ENCODE assay signal across 9 mouse cellular contexts in the genomic region with DNA sequence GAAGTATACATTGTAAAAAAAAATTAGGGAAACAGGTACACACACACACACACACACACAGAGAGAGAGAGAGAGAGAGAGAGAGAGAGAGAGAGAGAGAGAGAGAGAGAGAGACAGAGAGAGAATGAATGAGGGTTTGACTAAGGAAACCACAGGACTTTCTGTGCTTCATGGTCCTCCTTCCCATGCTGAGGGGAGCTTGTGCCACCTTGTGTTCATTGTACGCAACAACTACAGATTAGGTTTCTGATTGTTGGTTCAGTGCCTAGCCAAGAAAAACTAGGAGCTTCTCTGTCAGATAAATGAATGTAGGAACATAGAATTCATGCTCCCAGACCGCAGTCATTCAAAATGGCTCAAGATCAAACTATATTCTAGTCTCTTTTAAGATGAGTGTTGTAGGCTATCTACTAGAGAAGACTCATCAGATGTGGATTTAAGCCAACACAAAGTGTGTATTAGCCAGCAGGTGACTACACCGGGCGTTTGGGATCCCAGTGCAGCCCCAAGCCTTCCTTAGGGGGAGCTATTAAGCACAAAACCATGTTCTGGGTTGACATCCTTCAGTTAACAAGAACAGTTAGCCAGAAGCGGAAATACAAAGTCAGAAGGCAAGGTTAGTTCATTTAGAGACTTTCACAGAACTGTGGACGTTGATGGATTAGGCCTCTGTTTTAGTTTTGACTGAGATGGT. TPM values are rescaled to one million over a fixed set of nuclear protein-coding genes. Genes with fewer than 3 reads are reported as not detected.
DNase-seq lines count a peak whose midpoint lies in the region; ATAC-seq and TF ChIP-seq lines count a peak whose summit lies in the region.
"Had no signal": no experiment of that assay in that cellular context is flagged by ENCODE, and none has a peak within 500 bp of the region (broad histone marks: within the 10 kb centered on the region; RNA-seq: fewer than 3 reads in every experiment).

No protein-coding gene starts in this region.

- no peak for TF ChIP-seq EP300 in liver, embryonic 14.5 days (IDR thresholded peaks at IDR 0.05; ENCODE audit: low read depth)

- no peak overlapping the region for H3K4me3 ChIP-seq in forebrain, embryonic 14.5 days (ENCODE audit: low read depth, low read length)
- H3K4me3 ChIP-seq in kidney, adult 2 months (ENCODE audit: insufficient read depth, low read depth, low read length): no peak overlapping the region
- no peak overlapping the region for H3K4me3 ChIP-seq in liver, embryonic 14.5 days (ENCODE audit: insufficient read depth in 1 of 2, low read depth in 2 of 2, low read length in 2 of 2)

- no peak overlapping the region for H3K27ac ChIP-seq in forebrain, embryonic 14.5 days (ENCODE audit: low read depth, low read length)
- no peak overlapping the region for H3K27ac ChIP-seq in kidney, adult 2 months (ENCODE audit: insufficient read depth, low read depth, low read length)
- no peak overlapping the region for H3K27ac ChIP-seq in liver, embryonic 14.5 days

- TF ChIP-seq CTCF in brain, embryonic 14.5 days (IDR thresholded peaks at IDR 0.05; ENCODE audit: borderline replicate concordance, extremely low read depth, insufficient read depth, insufficient read length): peak; percentile 85
- peak; percentile 89 for TF ChIP-seq CTCF in kidney, adult 2 months (conservative IDR thresholded peaks at IDR 0.05; ENCODE audit: insufficient read depth, insufficient read length, low read depth, low read length)
- TF ChIP-seq CTCF in liver, embryonic 14.5 days (IDR thresholded peaks at IDR 0.05; ENCODE audit: low read depth): peak; percentile 74

- peak; percentile 84 for ATAC-seq in forebrain, embryonic 14.5 days
- ATAC-seq in liver, embryonic 14.5 days (ENCODE audit: insufficient read depth): no peak

- WGBS in forebrain, embryonic 14.5 days: 69% methylated on average over 6 of the region's 6 CpGs
- 69% methylated on average over 6 of the region's 6 CpGs for WGBS in kidney, adult 2 months
- WGBS in liver, embryonic 14.5 days (ENCODE audit: insufficient replicate concordance): 50% methylated on average over 6 of the region's 6 CpGs

- no peaks in the 10 kb centered on the region for H3K9me3 ChIP-seq in forebrain, embryonic 14.5 days (replicated peaks; ENCODE audit: control insufficient read depth, low read length)
- no peaks in the 10 kb centered on the region for H3K9me3 ChIP-seq in liver, embryonic 14.5 days (ENCODE audit: control insufficient read depth, low read length)

- H3K27me3 ChIP-seq in forebrain, embryonic 14.5 days (replicated peaks; ENCODE audit: control insufficient read depth, insufficient read depth, low read length): no peaks in the 10 kb centered on the region
- no peaks in the 10 kb centered on the region for H3K27me3 ChIP-seq in kidney, adult 2 months (replicated peaks; ENCODE audit: control insufficient read depth, insufficient read depth, low read length)
- no peaks in the 10 kb centered on the region for H3K27me3 ChIP-seq in liver, embryonic 14.5 days (ENCODE audit: control insufficient read depth, insufficient read depth, low read length)

- TF ChIP-seq POLR2A in brain, embryonic 14.5 days (IDR thresholded peaks at IDR 0.05; ENCODE audit: borderline replicate concordance, extremely low read depth, insufficient read depth, insufficient read length, poor library complexity, severe bottlenecking): no peak
- no peak for TF ChIP-seq POLR2A in kidney, adult 2 months (IDR thresholded peaks at IDR 0.05; ENCODE audit: low read depth, low read length)

- no peaks in the 10 kb centered on the region for H3K4me1 ChIP-seq in forebrain, embryonic 14.5 days (ENCODE audit: control insufficient read depth, insufficient read depth, low read length)
- H3K4me1 ChIP-seq in kidney, adult 2 months (ENCODE audit: control insufficient read depth, insufficient read depth, low read length): no peaks in the 10 kb centered on the region
- H3K4me1 ChIP-seq in liver, embryonic 14.5 days (replicated peaks; ENCODE audit: control insufficient read depth in 2 of 2, insufficient read depth in 2 of 2, low read length in 1 of 2): no peaks in the 10 kb centered on the region

- DNase-seq in 3134 (ENCODE audit: extremely low read depth, insufficient read length, low spot score): peak; percentile 26
- peak; percentile 50 to 61 for DNase-seq in B cell, adult 2 months
- DNase-seq in brain, embryonic 14.5 days (ENCODE audit: low read depth): peak; percentile 87
- DNase-seq in forebrain, embryonic 14.5 days (ENCODE audit: low spot score): peak; percentile 87
- peak; percentile 62 for DNase-seq in kidney, adult 2 months
- peak in 1 of 3 experiments; percentile 19 for DNase-seq in liver, embryonic 14.5 days (ENCODE audit: low read depth in 3 of 3, low spot score in 3 of 3)
- DNase-seq in right cerebral cortex, adult 2 months (ENCODE audit: low spot score in 2 of 2): peak; percentile 65 to 75

- H3K4me2 ChIP-seq in forebrain, embryonic 14.5 days (ENCODE audit: low read length): no peak overlapping the region
- H3K4me2 ChIP-seq in liver, embryonic 14.5 days (ENCODE audit: low read depth): no peak overlapping the region

- H3K9ac ChIP-seq in forebrain, embryonic 14.5 days (ENCODE audit: low read length): no peak overlapping the region
- H3K9ac ChIP-seq in liver, embryonic 14.5 days (replicated peaks): no peak overlapping the region

- no peaks in the 10 kb centered on the region for H3K36me3 ChIP-seq in forebrain, embryonic 14.5 days (ENCODE audit: control insufficient read depth, insufficient read depth, low read length)
- H3K36me3 ChIP-seq in kidney, adult 2 months (ENCODE audit: control insufficient read depth, insufficient read depth, low read length): no peaks in the 10 kb centered on the region
- H3K36me3 ChIP-seq in liver, embryonic 14.5 days (replicated peaks; ENCODE audit: control insufficient read depth, insufficient read depth, low read depth): no peaks in the 10 kb centered on the region

RNA-seq across cellular contexts. Expression of gene Cga, which starts 28.7 kb away (rescaled TPM):
- 0.11 TPM in 1 of 2 replicates, not detected in the other for polyA plus RNA-seq in brain, embryonic 14.5 days (2012; rRNA removed)
- polyA plus RNA-seq in forebrain, embryonic 14.5 days (2014; fragmentation: Nextera tagmentation; extraction: Ambion mirVana): 0.36 TPM in 1 of 2 replicates, not detected in the other
- not detected in 2 replicates for polyA plus RNA-seq in kidney, adult 2 months (2012; rRNA removed)
- polyA plus RNA-seq in liver, embryonic 14.5 days (2012; rRNA removed): not detected in 2 replicates
- not detected in 2 replicates for polyA plus RNA-seq in liver, embryonic 14.5 days (2014; fragmentation: Nextera tagmentation; extraction: Ambion mirVana)
- polyA plus RNA-seq: intestine, embryonic 14.5 days; stomach, embryonic 14.5 days had no signal

RNA-seq across cellular contexts. Expression of gene Zfp292, which starts 39.6 kb away (rescaled TPM):
- polyA plus RNA-seq in brain, embryonic 14.5 days (2012; rRNA removed): 16.2 and 23.1 TPM in 2 replicates
- polyA plus RNA-seq in forebrain, embryonic 14.5 days (2014; fragmentation: Nextera tagmentation; extraction: Ambion mirVana): 38.8 and 41.6 TPM in 2 replicates
- polyA plus RNA-seq in kidney, adult 2 months (2012; rRNA removed): 1.5 and 1.9 TPM in 2 replicates
- 1.7 and 2.5 TPM in 2 replicates for polyA plus RNA-seq in liver, embryonic 14.5 days (2012; rRNA removed)
- polyA plus RNA-seq in liver, embryonic 14.5 days (2014; fragmentation: Nextera tagmentation; extraction: Ambion mirVana): 4.7 and 4.9 TPM in 2 replicates
